Mouse (Mus musculus): Measurements from ENCODE around the gene Nat8f2.
"Not testable (repeated sequence)": the region's sequence is repeated elsewhere in the genome, so short reads cannot be mapped to it uniquely, and the experiment has no call there.

Nat8f2 gene

GRCm38 (mm10) chr6:85863840-85864239 is 5.1 kb downstream of the Nat8f2 start:
- no peak for DNase-seq (ENCODE audit: low spot score)

DNA sequence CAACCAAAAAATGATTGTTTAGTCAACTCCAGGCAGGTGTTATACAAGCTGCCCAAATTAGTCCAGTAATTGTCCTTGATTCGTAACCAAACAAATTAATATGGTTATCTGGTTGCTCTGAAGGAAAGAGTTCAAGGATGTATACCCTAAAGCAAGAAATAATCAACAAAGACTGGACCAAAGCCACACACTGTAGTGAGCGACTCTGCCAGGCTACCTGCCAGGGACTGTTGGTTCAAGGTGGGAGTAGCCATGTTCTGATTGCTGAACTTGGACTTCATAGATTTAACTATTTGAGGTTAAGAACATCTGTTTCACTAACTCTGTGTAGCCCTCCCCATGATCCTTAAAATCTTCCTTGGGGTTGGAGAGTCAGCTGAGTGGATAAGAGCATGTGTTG is 5.8 kb downstream of the Nat8f2 start:
- DNase-seq (ENCODE audit: low spot score) = no peak

GRCm38 (mm10) chr6:85862565-85862964 is 6.4 kb downstream of the Nat8f2 start:
- DNase-seq (ENCODE audit: low spot score) = no peak

GRCm38 (mm10) chr6:85861247-85861646 is 7.7 kb downstream of the Nat8f2 start:
- no peak for DNase-seq (ENCODE audit: low spot score)

DNA sequence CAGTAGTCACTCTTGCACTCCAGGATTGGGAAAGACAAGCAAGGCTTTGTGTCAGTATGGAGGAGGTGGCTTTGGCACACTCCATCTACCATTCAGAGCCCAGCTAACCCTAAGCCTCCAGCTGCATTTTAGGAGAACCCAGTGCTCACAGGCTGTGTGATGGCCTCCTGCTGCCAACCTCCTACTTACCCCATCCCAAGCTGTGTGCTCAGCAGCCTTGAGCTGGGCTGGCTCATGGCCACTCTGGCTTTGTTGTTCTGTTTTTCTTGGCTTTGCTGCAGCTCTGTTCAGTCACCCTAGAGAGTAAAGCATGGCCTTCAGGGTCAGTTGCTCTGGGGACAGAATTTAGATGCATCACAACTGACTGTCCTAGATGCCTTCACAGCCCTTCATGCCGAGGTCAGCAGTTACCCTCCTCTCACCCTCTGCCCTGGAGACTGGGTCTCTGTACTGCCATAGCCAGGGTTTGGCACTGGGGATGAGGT is 12.7 kb downstream of the Nat8f2 start:
- DNase-seq (ENCODE audit: low spot score) = peak; percentile 85

DNA sequence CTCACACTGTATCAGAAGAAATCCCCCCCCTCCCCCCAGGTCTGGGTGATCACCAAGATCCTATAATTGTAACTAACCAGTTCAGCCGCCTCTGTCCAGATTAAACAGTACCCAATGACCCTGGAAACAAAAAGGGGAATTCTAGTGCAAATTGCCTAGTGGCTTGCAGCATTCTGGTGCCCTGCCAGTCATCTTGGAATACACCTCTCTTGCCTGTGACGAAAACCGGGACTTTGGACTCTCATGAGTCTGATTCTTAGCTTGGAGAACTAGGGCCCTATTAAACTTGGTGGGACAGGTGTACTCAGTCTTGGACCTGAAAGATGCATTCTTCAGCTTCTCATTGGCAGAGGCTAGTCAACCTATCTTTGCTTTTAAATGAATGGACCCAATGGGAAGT is 15.5 kb downstream of the Nat8f2 start:
- no peak for DNase-seq (ENCODE audit: low spot score)

GRCm38 (mm10) chr6:85851062-85851773 is 17.7 kb downstream of the Nat8f2 start:
- no peak for DNase-seq (ENCODE audit: low spot score)

DNA sequence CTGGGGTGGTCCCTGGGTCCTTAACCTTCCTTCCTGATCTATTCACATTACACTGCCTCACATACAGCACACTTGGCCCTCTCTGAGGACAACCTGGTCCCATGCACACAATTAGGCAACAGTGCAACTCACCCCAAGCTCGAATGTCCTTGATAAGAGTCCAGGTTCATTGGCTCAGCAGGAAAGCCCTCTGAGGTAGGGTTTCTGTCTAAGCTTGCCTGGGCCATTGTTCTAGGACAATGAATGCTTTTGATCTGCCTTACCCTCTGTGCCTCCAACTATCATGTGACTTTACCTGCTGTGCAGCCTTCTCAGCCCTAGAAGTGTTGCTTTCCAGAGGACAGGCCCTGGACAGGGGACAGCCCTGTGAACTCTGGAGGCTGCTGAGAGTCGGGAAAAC is 19.7 kb downstream of the Nat8f2 start:
- no peak for DNase-seq (ENCODE audit: low spot score)

- no peak for DNase-seq (ENCODE audit: low spot score)
Observed at GRCm38 (mm10) chr6:85848140-85848539, 20.8 kb downstream of the Nat8f2 start.

- DNase-seq (ENCODE audit: low spot score) = no peak
Observed at GRCm38 (mm10) chr6:85846921-85847320, 22.0 kb downstream of the Nat8f2 start.

- DNase-seq (ENCODE audit: low spot score) = not testable (repeated sequence)
Observed at GRCm38 (mm10) chr6:85843677-85844458, 25.1 kb downstream of the Nat8f2 start.

DNA sequence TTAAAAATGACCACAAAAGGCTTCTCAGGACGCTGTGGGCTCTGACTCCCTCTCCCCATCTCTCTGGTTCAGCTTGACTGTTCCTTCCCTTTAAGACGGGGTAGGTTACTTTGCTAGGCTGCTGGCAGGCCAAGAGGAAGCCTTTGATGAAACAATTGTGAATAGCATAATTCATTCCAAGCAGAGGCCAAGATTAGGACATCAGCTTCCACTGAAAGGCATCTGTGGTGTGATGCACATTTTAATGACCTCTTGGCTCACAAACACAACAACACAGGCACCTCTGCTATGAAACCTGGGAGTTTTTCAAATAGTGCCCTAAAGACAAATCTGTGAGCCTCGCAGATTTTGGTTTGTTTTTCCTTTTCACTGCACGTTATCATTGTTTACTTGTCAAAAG is 29.0 kb downstream of the Nat8f2 start:
- DNase-seq (ENCODE audit: low spot score) = peak; percentile 29

DNA sequence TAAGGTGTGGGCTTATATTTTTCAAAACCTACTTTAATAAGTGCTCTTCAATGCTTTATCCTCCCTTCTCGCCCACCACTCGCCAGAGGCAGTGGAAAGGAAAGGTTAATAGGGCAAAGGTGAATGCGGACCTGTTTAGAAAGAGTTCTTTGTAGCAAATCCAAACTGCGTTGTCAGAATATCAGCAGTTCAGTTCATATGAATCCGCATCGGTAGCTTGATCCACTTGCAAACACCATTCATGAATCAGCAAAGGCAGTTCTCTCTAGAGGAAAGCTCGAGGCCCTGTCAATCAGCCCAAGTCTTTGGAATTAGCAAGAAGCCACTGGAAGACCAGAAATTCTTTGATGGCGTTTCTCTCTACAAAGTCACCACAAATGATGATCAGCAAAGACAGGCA is 30.3 kb downstream of the Nat8f2 start:
- no peak for DNase-seq (ENCODE audit: low spot score)

DNA sequence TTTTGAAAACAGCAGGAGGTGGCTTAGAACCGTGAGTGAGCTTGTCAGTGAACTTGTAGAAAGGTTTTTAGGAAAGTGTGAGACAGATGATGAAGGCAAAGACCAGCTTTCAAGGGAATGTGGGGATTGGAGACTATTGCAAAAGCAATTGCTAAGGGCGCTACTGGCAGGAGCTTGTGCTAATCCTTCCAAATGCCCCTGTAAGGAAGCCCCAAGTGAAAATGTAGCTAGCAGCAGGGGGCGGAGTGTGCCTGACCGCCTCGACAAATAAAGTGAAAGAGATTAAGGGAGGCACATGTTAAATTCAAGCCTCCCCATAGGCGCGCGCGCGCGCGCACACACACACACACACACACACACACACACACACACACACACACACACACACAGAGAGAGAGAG is 31.7 kb downstream of the Nat8f2 start:
- peak; percentile 44 for DNase-seq (ENCODE audit: low spot score)

DNA sequence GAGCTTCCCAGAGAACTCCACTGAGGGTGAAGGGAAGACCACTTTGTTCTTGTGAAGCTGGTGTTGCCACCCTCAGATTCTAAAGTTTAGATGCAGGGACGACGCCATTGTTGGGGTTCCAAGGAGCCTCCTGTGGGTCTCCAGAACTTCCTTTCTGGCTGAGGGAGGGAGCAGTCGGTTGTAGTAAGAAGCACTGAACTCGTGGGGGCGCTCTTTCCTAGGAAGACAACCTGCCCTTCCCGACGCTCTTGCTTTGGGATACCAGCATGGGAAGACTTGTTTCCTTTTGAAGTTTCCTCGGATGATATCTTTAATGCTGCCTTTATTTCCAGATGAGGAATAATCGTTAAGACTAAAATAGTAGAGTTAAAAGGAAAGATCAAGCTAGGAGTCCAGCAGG is 32.1 kb downstream of the Nat8f2 start:
- DNase-seq (ENCODE audit: low spot score) = peak; percentile 62

- not testable (repeated sequence) for DNase-seq (ENCODE audit: low spot score)
Observed at GRCm38 (mm10) chr6:85836098-85836497, 32.9 kb downstream of the Nat8f2 start.

- not testable (repeated sequence) for DNase-seq (ENCODE audit: low spot score)
Observed at GRCm38 (mm10) chr6:85835104-85835503, 33.9 kb downstream of the Nat8f2 start.

- DNase-seq (ENCODE audit: low spot score) = not testable (repeated sequence)
Observed at GRCm38 (mm10) chr6:85834504-85835100, 34.4 kb downstream of the Nat8f2 start.

DNA sequence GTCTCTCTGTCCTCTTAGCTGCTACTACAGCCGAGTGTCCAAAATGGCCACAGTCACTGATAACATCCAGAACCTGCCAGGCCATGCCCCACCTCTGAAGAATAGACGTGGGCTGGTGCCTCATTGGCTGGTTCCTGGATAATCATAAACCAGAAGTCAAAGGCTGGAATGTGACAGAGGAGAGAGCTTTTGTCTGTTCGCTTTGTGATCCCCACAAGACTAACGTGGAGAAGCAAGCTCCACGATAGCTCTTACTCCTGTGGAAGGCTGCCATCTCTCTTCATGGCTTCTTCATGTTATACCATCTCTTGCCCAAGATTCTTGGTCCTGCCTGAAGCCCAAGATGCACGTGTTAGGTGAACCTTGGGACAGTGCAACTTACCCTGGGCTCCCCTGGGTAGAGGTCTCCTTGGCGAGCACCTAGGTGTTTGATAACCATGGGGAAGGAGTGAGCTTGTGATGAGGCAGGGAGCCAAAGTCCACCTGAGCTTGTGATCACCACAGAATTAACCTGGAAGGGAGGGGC is 37.1 kb downstream of the Nat8f2 start, which contains the start of gene Nat8:
TSS of gene Nat8 (minus strand) at position 287 of the 526 bp plus-strand sequence.
- no peak for DNase-seq (ENCODE audit: low spot score)

DNA sequence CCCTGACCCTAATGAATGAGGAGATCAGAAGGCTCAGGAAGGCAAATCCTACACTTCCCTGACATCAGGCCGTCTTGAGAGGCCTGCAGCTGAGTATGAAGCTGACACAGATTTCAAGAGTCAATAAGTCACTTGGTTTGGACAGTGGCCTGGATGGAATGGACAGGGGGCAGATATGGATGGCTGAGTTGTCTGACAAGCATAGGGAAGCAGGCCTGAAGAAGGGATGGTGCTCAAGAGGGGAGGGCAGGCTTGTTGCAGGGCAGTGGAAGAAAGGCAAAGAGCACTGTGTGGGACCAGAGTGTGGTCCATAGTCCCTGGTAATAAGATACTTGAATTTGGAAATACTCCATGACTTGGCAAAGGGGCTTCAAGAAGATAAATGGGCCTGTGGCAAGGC is 39.5 kb downstream of the Nat8f2 start:
- DNase-seq (ENCODE audit: low spot score) = no peak

DNA sequence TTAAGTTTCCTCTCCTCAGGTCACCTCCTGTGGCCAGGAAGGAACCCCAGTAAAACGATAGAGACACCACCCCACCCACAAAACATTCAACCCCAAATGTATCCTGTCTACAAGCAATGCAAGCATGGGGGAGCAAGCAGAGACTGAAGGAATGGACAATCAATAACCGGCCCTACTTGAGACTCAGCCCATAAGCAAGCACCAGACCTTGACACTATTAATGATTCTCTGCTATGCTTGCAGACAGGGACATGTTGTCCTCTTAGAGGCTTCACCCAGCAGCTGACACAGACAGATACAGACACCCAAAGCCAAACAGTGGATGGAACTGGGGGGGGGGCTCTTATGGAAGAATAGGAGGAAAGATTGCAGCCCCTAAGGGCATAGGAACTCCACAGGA is 43.1 kb downstream of the Nat8f2 start:
- no peak for DNase-seq (ENCODE audit: low spot score)

GRCm38 (mm10) chr6:85823382-85824090 is 45.4 kb downstream of the Nat8f2 start:
- DNase-seq (ENCODE audit: low spot score) = no peak

Measured in layer of hippocampus, adult 11-12 months (tissue).